Mouse (Mus musculus) cortical plate, adult 2 months (tissue): ENCODE measurements around the gene Rho.

Experiments
- CTCF ChIP-seq: fragments of 200-500 bp; IDR thresholded peaks from 2 replicates; pipeline ENCODE4 v1.5.1; 2011; ENCODE audit warnings: mild to moderate bottlenecking, control low read depth, low read length; ENCODE audit not compliant: insufficient read depth; ENCODE audit errors: extremely low read depth
- POLR2A ChIP-seq: fragments of 200-500 bp; IDR thresholded peaks from 2 replicates; pipeline ENCODE4 v1.6.1; 2011; ENCODE audit warnings: mild to moderate bottlenecking, low read length, control low read depth; ENCODE audit not compliant: insufficient read depth; ENCODE audit errors: extremely low read depth

DNA sequence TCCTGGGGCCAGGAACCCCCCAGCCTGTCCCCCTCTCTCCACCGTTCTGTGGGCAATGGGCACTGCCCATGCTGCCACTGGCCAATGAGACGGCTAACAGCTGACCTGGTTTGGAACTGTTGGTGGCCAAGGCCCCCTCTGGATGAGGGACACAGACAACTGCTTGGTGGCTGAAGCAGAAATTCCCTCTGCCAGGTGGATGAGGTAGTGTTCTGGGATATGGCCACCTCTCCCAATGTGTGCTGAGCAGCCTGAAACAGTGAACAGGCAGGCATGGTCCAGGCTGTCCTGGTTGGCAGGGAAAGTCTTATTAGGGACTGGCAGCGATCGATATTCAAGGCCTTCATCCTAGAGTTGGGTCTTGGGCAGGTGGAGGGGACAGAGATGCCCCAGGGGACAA, 23.6 kb downstream of the Rho start:
- no peak for TF ChIP-seq CTCF
- no peak for TF ChIP-seq POLR2A
